Mouse (Mus musculus): ENCODE results near the gene Hyal6. TPM values are rescaled to one million over a fixed set of nuclear protein-coding genes. Genes with fewer than 3 reads are reported as not detected.

Hyal6 gene
- total and polyA plus RNA-seq, 3 experiments: not detected

DNA sequence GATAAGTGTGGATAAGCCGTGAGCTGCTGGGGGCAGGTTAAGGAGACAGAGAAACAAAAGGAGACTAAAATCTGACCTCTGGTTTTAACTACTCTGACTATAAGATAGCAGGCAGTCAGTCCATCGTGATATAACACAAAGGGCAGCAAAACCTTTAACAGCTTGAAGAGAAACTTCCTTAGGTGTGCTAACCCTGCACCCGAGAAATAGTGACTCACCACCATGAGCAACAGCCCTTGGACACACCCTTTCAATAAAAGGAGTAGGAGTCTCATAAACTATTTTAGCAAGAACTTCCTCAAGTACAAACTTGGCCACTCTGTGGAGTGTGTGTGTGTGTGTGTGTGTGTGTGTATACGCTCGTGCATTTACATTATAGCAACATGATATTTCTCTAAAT, 26.0 kb upstream of the Hyal6 start:
- no peaks in the 10 kb centered on the region for H3K79me2 ChIP-seq (replicated peaks; ENCODE audit: control insufficient read depth, extremely low read depth, insufficient read depth, poor library complexity, severe bottlenecking)
- 0 out of 4 replicates have a peak, but pooled peaks cover 0 to 2% of the 10 kb centered on the region in 2 experiments for H3K4me1 ChIP-seq (ENCODE audit: control insufficient read depth in 1 of 2, insufficient read depth in 2 of 2)
- H3K9ac ChIP-seq (ENCODE audit: insufficient read depth, low read depth): no peak overlapping the region
- H3K27ac ChIP-seq (ENCODE audit: insufficient read depth, low read depth): no peak overlapping the region
- no peak overlapping the region for H3K4me3 ChIP-seq (replicated peaks in 1 of 3; ENCODE audit: low read depth in 2 of 3, low read length in 2 of 3, poor library complexity in 1 of 3)
- TF ChIP-seq CTCF (conservative IDR thresholded peaks at IDR 0.05 in 1 of 2, IDR thresholded peaks at IDR 0.05 in 1 of 2; ENCODE audit: low read depth in 2 of 2, low read length in 2 of 2) (no peak), JUN (IDR thresholded peaks at IDR 0.05; ENCODE audit: insufficient read depth, low read depth, low read length) (no peak), KAT2A (IDR thresholded peaks at IDR 0.05; ENCODE audit: insufficient replicate concordance, low read length) (no peak), RCOR1 (conservative IDR thresholded peaks at IDR 0.05; ENCODE audit: low read depth, low read length) (no peak), MAX (IDR thresholded peaks at IDR 0.05; ENCODE audit: low read length) (no peak), MAZ (IDR thresholded peaks at IDR 0.05; ENCODE audit: low read depth, low read length) (no peak), NRF1 (IDR thresholded peaks at IDR 0.05; ENCODE audit: low read depth, low read length) (no peak), BHLHE40 (IDR thresholded peaks at IDR 0.05; ENCODE audit: low read depth, low read length) (no peak), MXI1 (IDR thresholded peaks at IDR 0.05; ENCODE audit: low read depth, low read length) (no peak), ZC3H11A (IDR thresholded peaks at IDR 0.05; ENCODE audit: low read depth, low read length) (no peak), MEF2A (IDR thresholded peaks at IDR 0.05; ENCODE audit: borderline replicate concordance, low read depth, low read length) (no peak), ETS1 (conservative IDR thresholded peaks at IDR 0.05; ENCODE audit: low read depth, low read length) (no peak), TBP (conservative IDR thresholded peaks at IDR 0.05; ENCODE audit: low read depth, low read length) (no peak), USF1 (IDR thresholded peaks at IDR 0.05; ENCODE audit: low read depth, low read length) (no peak), SMC3 (IDR thresholded peaks at IDR 0.05; ENCODE audit: low read depth, low read length) (no peak), USF2 (conservative IDR thresholded peaks at IDR 0.05; ENCODE audit: low read depth, low read length) (no peak), ZMIZ1 (IDR thresholded peaks at IDR 0.05; ENCODE audit: low read depth, low read length) (no peak)
- dilution Hi-C loops (cut with MboI; ENCODE audit: extremely low pct_ligation_motif_present, extremely low pct_unique_long_range_greater_than_20kb, low sequenced_read_pairs): no loop called here
- DNase-seq (ENCODE audit: extremely low read depth): no peak
- H3K36me3 ChIP-seq (replicated peaks in 1 of 2; ENCODE audit: control insufficient read depth in 1 of 2, insufficient read depth in 1 of 2, low read length in 1 of 2): no peaks in the 10 kb centered on the region
- in situ Hi-C loops (cut with MboI; ENCODE audit: low pct_ligation_motif_present, low pct_unique_long_range_greater_than_20kb, low sequenced_read_pairs): no loop called here
- no peaks in the 10 kb centered on the region for H3K9me3 ChIP-seq (replicated peaks; ENCODE audit: low read length)
- no peak overlapping the region for H3K4me2 ChIP-seq (ENCODE audit: insufficient read depth, low read depth, poor library complexity, severe bottlenecking)
- H3K27me3 ChIP-seq (replicated peaks): no peaks in the 10 kb centered on the region

GRCm38 (mm10) chr6:24707499-24707898, 25.5 kb upstream of the Hyal6 start:
- dilution Hi-C loops (cut with MboI; ENCODE audit: extremely low pct_ligation_motif_present, extremely low pct_unique_long_range_greater_than_20kb, low sequenced_read_pairs): no loop called here
- Histone ChIP-seq H3K9me3 (replicated peaks; ENCODE audit: low read length) (no peaks in the 10 kb centered on the region), H3K27ac (ENCODE audit: insufficient read depth, low read depth) (no peak overlapping the region), H3K27me3 (replicated peaks) (no peaks in the 10 kb centered on the region), H3K36me3 (replicated peaks in 1 of 2; ENCODE audit: control insufficient read depth in 1 of 2, insufficient read depth in 1 of 2, low read length in 1 of 2) (no peaks in the 10 kb centered on the region), H3K79me2 (replicated peaks; ENCODE audit: control insufficient read depth, extremely low read depth, insufficient read depth, poor library complexity, severe bottlenecking) (no peaks in the 10 kb centered on the region), H3K4me1 (ENCODE audit: control insufficient read depth in 1 of 2, insufficient read depth in 2 of 2) (0 out of 4 replicates have a peak, but pooled peaks cover 0 to 2% of the 10 kb centered on the region in 2 experiments), H3K9ac (ENCODE audit: insufficient read depth, low read depth) (no peak overlapping the region), H3K4me2 (ENCODE audit: insufficient read depth, low read depth, poor library complexity, severe bottlenecking) (no peak overlapping the region), H3K4me3 (replicated peaks in 1 of 3; ENCODE audit: low read depth in 2 of 3, low read length in 2 of 3, poor library complexity in 1 of 3) (no peak overlapping the region)
- in situ Hi-C loops (cut with MboI; ENCODE audit: low pct_ligation_motif_present, low pct_unique_long_range_greater_than_20kb, low sequenced_read_pairs): no loop called here
- no peak for DNase-seq (ENCODE audit: extremely low read depth)
- TF ChIP-seq EP300 (IDR thresholded peaks at IDR 0.05; ENCODE audit: low read length) (no peak), ZKSCAN1 (IDR thresholded peaks at IDR 0.05; ENCODE audit: borderline replicate concordance, low read depth, low read length) (no peak), USF1 (IDR thresholded peaks at IDR 0.05; ENCODE audit: low read depth, low read length) (no peak), MAX (IDR thresholded peaks at IDR 0.05; ENCODE audit: low read length) (no peak)

All from CH12.LX (cell line).